Mouse (Mus musculus): ENCODE measurements at regions not wholly inside any gene's neighbourhood (a gene's known extent, or its start where the extent isn't known, plus 50 kb on each side); places are given as distances from the start of the nearest gene placed in this dataset.

GRCm38 (mm10) chr16:5313261-5313660 lies 57.5 kb upstream of the Eef2kmt start:
- TF ChIP-seq CTCF (IDR thresholded peaks at IDR 0.05; ENCODE audit: control insufficient read depth, insufficient read depth, insufficient read length) (no peak), CEBPB (IDR thresholded peaks at IDR 0.05; ENCODE audit: low read depth) (no peak)
- no peaks in the 10 kb centered on the region for H3K79me2 ChIP-seq (ENCODE audit: control insufficient read depth, insufficient read depth)
- no peaks in the 10 kb centered on the region for H3K79me3 ChIP-seq (ENCODE audit: low read depth)
- H3K4me3 ChIP-seq (ENCODE audit: insufficient read depth, poor library complexity, severe bottlenecking), result no peak overlapping the region
- H3K36me3 ChIP-seq (ENCODE audit: control insufficient read depth, insufficient read depth), result no peaks in the 10 kb centered on the region
- H3ac ChIP-seq (ENCODE audit: control insufficient read depth, insufficient read length, low read depth), result no peak overlapping the region
- H3K27me3 ChIP-seq (ENCODE audit: control insufficient read depth, insufficient read depth, insufficient read length), result peaks cover 17% of the 10 kb centered on the region

- Histone ChIP-seq H3K36me3 (ENCODE audit: control insufficient read depth, insufficient read depth) (no peaks in the 10 kb centered on the region), H3K79me3 (ENCODE audit: low read depth) (no peaks in the 10 kb centered on the region), H3K27me3 (ENCODE audit: control insufficient read depth, insufficient read depth, insufficient read length) (peaks cover 25% of the 10 kb centered on the region), H3K4me3 (ENCODE audit: insufficient read depth, poor library complexity, severe bottlenecking) (no peak overlapping the region), H3ac (ENCODE audit: control insufficient read depth, insufficient read length, low read depth) (no peak overlapping the region), H3K79me2 (ENCODE audit: control insufficient read depth, insufficient read depth) (no peaks in the 10 kb centered on the region)
- TF ChIP-seq CTCF (IDR thresholded peaks at IDR 0.05; ENCODE audit: control insufficient read depth, insufficient read depth, insufficient read length) (no peak), USF1 (IDR thresholded peaks at IDR 0.05; ENCODE audit: low read depth) (no peak), MAX (IDR thresholded peaks at IDR 0.05) (no peak), CEBPB (IDR thresholded peaks at IDR 0.05; ENCODE audit: low read depth) (no peak), FOSL1 (IDR thresholded peaks at IDR 0.05; ENCODE audit: insufficient read depth, low read length, poor library complexity, severe bottlenecking) (no peak), MYOD1 (IDR thresholded peaks at IDR 0.05; ENCODE audit: control insufficient read depth, insufficient read length, low read depth) (no peak), MYOG (IDR thresholded peaks at IDR 0.05; ENCODE audit: control insufficient read depth, extremely low read depth, insufficient read length) (no peak)
Observed at GRCm38 (mm10) chr16:5311456-5311855, 55.7 kb upstream of the Eef2kmt start.

GRCm38 (mm10) chr16:5310736-5311135 lies 55.0 kb upstream of the Eef2kmt start:
- Histone ChIP-seq H3K4me3 (ENCODE audit: insufficient read depth, poor library complexity, severe bottlenecking) (no peak overlapping the region), H3K27me3 (ENCODE audit: control insufficient read depth, insufficient read depth, insufficient read length) (peaks cover 25% of the 10 kb centered on the region), H3K79me3 (ENCODE audit: low read depth) (no peaks in the 10 kb centered on the region), H3K36me3 (ENCODE audit: control insufficient read depth, insufficient read depth) (no peaks in the 10 kb centered on the region), H3ac (ENCODE audit: control insufficient read depth, insufficient read length, low read depth) (no peak overlapping the region), H3K79me2 (ENCODE audit: control insufficient read depth, insufficient read depth) (no peaks in the 10 kb centered on the region)
- TF ChIP-seq MYOG (IDR thresholded peaks at IDR 0.05; ENCODE audit: control insufficient read depth, extremely low read depth, insufficient read length), result no peak
- TF ChIP-seq CTCF (IDR thresholded peaks at IDR 0.05; ENCODE audit: control insufficient read depth, insufficient read depth, insufficient read length), result no peak
- TF ChIP-seq MYOD1 (IDR thresholded peaks at IDR 0.05; ENCODE audit: control insufficient read depth, insufficient read length, low read depth), result no peak
- TF ChIP-seq FOSL1 (IDR thresholded peaks at IDR 0.05; ENCODE audit: insufficient read depth, low read length, poor library complexity, severe bottlenecking), result no peak
- TF ChIP-seq MAX (IDR thresholded peaks at IDR 0.05), result no peak
- no peak for TF ChIP-seq USF1 (IDR thresholded peaks at IDR 0.05; ENCODE audit: low read depth)
- no peak for TF ChIP-seq CEBPB (IDR thresholded peaks at IDR 0.05; ENCODE audit: low read depth)

- Histone ChIP-seq H3K4me3 (ENCODE audit: insufficient read depth, poor library complexity, severe bottlenecking) (no peak overlapping the region), H3K79me2 (ENCODE audit: control insufficient read depth, insufficient read depth) (no peaks in the 10 kb centered on the region), H3K79me3 (ENCODE audit: low read depth) (no peaks in the 10 kb centered on the region), H3K27me3 (ENCODE audit: control insufficient read depth, insufficient read depth, insufficient read length) (peaks cover 25% of the 10 kb centered on the region), H3ac (ENCODE audit: control insufficient read depth, insufficient read length, low read depth) (no peak overlapping the region), H3K36me3 (ENCODE audit: control insufficient read depth, insufficient read depth) (no peaks in the 10 kb centered on the region)
- TF ChIP-seq CEBPB (IDR thresholded peaks at IDR 0.05; ENCODE audit: low read depth) (no peak), MYOG (IDR thresholded peaks at IDR 0.05; ENCODE audit: control insufficient read depth, extremely low read depth, insufficient read length) (no peak), MAX (IDR thresholded peaks at IDR 0.05) (no peak), USF1 (IDR thresholded peaks at IDR 0.05; ENCODE audit: low read depth) (no peak), MYOD1 (IDR thresholded peaks at IDR 0.05; ENCODE audit: control insufficient read depth, insufficient read length, low read depth) (no peak), FOSL1 (IDR thresholded peaks at IDR 0.05; ENCODE audit: insufficient read depth, low read length, poor library complexity, severe bottlenecking) (no peak), CTCF (IDR thresholded peaks at IDR 0.05; ENCODE audit: control insufficient read depth, insufficient read depth, insufficient read length) (no peak)
Observed at GRCm38 (mm10) chr16:5307761-5308160, 52.0 kb upstream of the Eef2kmt start.

GRCm38 (mm10) chr16:5307249-5307605 lies 51.4 kb upstream of the Eef2kmt start:
- Histone ChIP-seq H3K4me3 (ENCODE audit: insufficient read depth, poor library complexity, severe bottlenecking) (no peak overlapping the region), H3K79me3 (ENCODE audit: low read depth) (no peaks in the 10 kb centered on the region), H3ac (ENCODE audit: control insufficient read depth, insufficient read length, low read depth) (no peak overlapping the region), H3K79me2 (ENCODE audit: control insufficient read depth, insufficient read depth) (no peaks in the 10 kb centered on the region), H3K36me3 (ENCODE audit: control insufficient read depth, insufficient read depth) (no peaks in the 10 kb centered on the region), H3K27me3 (ENCODE audit: control insufficient read depth, insufficient read depth, insufficient read length) (peaks cover 25% of the 10 kb centered on the region)
- no peak for TF ChIP-seq MYOD1 (IDR thresholded peaks at IDR 0.05; ENCODE audit: control insufficient read depth, insufficient read length, low read depth)
- no peak for TF ChIP-seq MAX (IDR thresholded peaks at IDR 0.05)
- TF ChIP-seq CTCF (IDR thresholded peaks at IDR 0.05; ENCODE audit: control insufficient read depth, insufficient read depth, insufficient read length), result no peak
- no peak for TF ChIP-seq USF1 (IDR thresholded peaks at IDR 0.05; ENCODE audit: low read depth)
- no peak for TF ChIP-seq MYOG (IDR thresholded peaks at IDR 0.05; ENCODE audit: control insufficient read depth, extremely low read depth, insufficient read length)
- TF ChIP-seq FOSL1 (IDR thresholded peaks at IDR 0.05; ENCODE audit: insufficient read depth, low read length, poor library complexity, severe bottlenecking), result no peak
- TF ChIP-seq CEBPB (IDR thresholded peaks at IDR 0.05; ENCODE audit: low read depth), result no peak

- H3K4me3 ChIP-seq (ENCODE audit: insufficient read depth, poor library complexity, severe bottlenecking), result no peak overlapping the region
- no peaks in the 10 kb centered on the region for H3K36me3 ChIP-seq (ENCODE audit: control insufficient read depth, insufficient read depth)
Observed at GRCm38 (mm10) chr16:5306588-5307248, 50.9 kb upstream of the Eef2kmt start.

More at GRCm38 (mm10) chr16:5306588-5307248, 50.9 kb upstream of the Eef2kmt start:
- H3ac ChIP-seq (ENCODE audit: control insufficient read depth, insufficient read length, low read depth), result no peak overlapping the region
- H3K79me3 ChIP-seq (ENCODE audit: low read depth), result no peaks in the 10 kb centered on the region
- H3K79me2 ChIP-seq (ENCODE audit: control insufficient read depth, insufficient read depth), result no peaks in the 10 kb centered on the region
- H3K27me3 ChIP-seq (ENCODE audit: control insufficient read depth, insufficient read depth, insufficient read length), result peaks cover 24% of the 10 kb centered on the region
- TF ChIP-seq FOSL1 (IDR thresholded peaks at IDR 0.05; ENCODE audit: insufficient read depth, low read length, poor library complexity, severe bottlenecking) (no peak), CTCF (IDR thresholded peaks at IDR 0.05; ENCODE audit: control insufficient read depth, insufficient read depth, insufficient read length) (peak; percentile 90)
